Mouse (Mus musculus) heart, postnatal 10 days (tissue): ENCODE results near the gene Slc16a9. TPM values are rescaled to one million over a fixed set of nuclear protein-coding genes. Genes with fewer than 3 reads are reported as not detected.
A peak's percentile ranks its signal among the peaks of the same experiment; 100 is the strongest.
"Not testable (repeated sequence)": the region's sequence is repeated elsewhere in the genome, so short reads cannot be mapped to it uniquely, and the experiment has no call there.

Source experiments
- DNase-seq, 2 experiments: peaks; one replicate each; pipeline ENCODE4 v3.0.0; 2021
- intact Hi-C: fragments of 180-260 bp; cut with DNase I; formaldehyde crosslinking; loops from one replicate; pipeline ENCODE4 v1.15.1; 2025
- total RNA-seq, 2 experiments: library from RNA; stranded (reverse); gene quantifications; 2 replicates each; pipeline ENCODE4 v1.2.3; 2021

Gene Slc16a9
- 1 to 10 TPM; 2.5 to 3.0 TPM for total RNA-seq

DNA sequence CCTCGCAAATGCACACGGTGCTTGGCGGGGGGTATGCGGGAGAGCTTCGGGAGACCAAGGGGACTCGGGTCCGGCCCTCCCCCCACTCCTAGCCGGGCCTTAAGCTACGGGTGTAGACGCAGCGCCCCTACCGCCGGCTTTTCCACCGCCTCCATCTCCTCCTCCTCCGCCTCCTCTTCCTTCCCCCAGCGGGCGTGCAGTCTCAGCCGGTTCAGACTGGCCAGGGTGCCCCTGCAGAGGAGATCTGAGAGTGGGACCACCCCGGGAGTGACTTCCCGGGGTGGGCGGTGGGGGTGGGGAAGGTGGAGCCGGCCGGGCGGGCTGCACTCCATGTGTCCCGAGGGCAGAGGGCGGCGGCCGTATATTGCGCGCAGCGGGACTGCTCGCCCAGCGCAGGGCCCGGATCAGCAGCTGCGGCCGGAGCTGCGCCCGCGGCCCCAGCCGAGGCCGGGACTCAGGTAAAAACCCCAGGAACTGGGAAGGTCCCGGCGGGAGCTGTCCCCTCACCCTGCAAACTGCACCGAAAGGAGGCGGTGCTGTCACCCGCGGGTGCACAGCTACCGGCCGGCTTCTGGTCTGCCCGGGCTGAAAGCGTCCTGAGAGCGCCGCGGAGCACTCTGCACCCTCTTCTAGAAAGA is at the start of gene Slc16a9:
TSS of gene Slc16a9 (plus strand) at position 180 of the 638 bp plus-strand sequence.
- DNase-seq, result peak; percentile 71 to 81
- intact Hi-C loops, result loop anchor here (5.0 kb wide), 1 partner anchor 52 kb away; no protein-coding TSS in a partner anchor

DNA sequence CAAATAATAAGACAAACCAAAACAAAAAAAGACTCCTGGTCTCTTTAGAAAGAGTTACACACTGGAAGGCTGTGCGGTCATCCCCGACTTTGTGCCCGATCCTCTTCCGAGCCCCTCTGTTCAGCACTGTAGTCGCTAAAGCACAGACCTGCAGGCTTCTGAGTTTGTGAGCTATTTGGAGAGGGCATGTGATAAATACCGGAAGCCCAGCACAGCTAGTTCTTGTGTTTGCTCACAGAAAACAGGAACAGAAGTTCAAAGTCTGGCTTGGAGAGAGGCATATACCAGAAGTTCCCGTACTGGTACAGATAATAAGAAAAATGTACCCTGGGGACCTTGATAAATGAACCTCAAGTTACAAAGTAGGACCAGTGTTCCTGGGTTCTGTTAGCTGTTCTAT is 49.6 kb upstream of the Slc16a9 start:
- intact Hi-C loops, result loop anchor here (1.0 to 10.0 kb wide), 2 partner anchors 101 to 370 kb away; no protein-coding TSS in a partner anchor
- DNase-seq, result no peak

DNA sequence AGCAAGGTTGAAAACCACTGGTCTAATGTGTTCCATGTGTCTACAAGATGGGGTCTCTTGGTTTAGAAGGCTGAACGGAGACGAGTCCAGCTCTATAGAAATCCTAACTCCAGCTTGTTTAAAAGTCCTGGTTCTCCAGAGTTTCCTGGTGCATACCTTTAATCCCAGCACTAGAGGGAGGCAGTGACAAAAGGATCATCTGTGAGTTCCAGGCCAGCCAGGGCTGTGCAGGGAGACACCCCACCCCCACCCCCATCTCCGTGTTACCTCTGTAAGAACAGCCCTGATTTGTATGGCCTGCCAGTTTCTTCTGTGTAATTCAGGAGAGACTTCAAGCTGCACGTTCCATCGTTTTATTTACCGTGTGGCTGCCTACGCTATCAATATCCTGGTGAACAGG is 49.1 kb upstream of the Slc16a9 start:
- peak in 1 of 2 experiments; percentile 47 for DNase-seq
- intact Hi-C loops, result loop anchor here (1.0 to 10.0 kb wide), 2 partner anchors 101 to 369 kb away; no protein-coding TSS in a partner anchor

DNA sequence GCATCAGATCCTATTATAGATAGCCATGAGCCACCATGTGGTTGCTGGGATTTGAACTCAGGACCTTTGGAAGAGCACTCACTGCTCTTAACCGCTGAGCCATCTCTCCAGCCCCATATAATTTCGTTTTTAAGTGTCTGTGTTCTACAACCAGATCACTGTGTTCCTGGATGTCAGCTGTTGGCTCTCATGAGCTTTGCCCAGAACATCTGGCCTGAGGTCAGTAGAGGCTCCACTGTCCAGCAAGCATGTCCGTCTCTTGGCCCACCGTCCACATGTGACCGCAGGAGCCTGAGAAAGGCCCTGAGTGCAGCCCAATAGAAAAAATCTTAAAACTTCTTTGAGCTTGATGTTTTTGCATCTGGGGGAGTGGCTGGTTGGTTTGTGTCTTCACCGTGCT is 48.2 kb upstream of the Slc16a9 start:
- peak in 1 of 2 experiments; percentile 27 for DNase-seq
- intact Hi-C loops, result loop anchor here (10.0 kb wide), 1 partner anchor 368 kb away; no protein-coding TSS in a partner anchor

DNA sequence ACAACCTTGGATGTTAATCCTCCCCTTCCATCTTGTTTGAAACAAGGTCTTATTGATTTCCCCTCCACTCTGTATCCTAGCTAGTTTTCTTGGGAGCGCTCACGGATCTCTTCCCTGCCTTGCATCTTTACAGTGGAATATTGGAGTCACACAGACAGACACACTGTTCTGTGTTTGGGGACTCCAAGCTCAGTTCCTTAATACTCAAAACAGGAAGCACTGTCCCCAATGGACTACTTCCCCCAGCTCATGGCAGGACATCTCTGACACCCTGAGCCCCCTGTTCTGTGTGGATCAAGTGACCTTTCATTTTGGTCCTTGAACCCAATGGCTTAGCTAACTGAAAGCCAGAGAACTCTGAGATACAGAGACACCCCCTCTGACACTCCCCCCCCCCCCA is 47.3 kb upstream of the Slc16a9 start:
- no peak for DNase-seq
- intact Hi-C loops, result loop anchor here (10.0 kb wide), 1 partner anchor 367 kb away; no protein-coding TSS in a partner anchor

DNA sequence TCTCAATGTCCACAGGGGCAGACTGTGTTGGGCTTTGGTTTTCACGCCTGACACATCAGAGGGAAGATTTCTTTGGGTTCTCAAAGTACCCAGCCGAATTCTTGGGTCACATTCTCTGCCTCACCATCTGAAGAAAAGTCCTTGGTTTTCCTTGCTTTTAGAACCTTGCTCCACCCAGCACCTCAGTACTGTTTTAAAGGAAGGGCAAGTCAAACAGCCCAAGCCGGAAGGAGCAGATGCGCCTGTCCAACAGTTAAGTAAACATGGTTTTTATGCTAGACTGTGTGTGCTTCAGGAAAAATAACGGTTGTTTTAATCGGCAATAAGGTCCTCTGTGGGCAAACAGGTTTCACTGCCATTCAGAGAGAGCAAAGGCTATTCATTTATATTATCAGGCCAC is 46.9 kb upstream of the Slc16a9 start:
- no peak for DNase-seq
- intact Hi-C loops, result loop anchor here (10.0 kb wide), 1 partner anchor 367 kb away; no protein-coding TSS in a partner anchor

DNA sequence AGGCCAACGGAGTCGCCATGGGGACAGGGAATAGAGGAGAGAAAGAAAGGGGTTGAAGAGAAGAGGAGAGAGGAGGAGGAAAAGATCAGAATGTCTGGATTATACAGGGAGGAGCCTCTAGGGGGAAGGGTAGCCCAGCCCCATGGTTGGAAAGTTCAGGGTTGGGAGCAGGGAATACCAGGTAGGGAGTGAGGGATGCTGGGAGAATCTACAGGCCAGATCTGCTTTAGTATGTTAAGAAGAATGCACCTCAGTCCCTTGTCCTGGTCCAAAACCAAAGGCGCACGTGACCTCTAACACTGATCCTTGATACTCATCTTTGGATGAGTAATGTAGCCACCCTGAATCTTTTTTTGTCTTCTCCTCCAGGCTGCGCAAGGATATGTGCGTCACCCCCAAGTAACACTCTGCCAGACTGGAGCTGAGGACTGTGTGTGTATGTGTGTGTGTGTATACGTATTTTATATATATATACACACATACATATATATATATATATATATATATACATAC is 45.9 kb upstream of the Slc16a9 start:
- DNase-seq, result no peak
- intact Hi-C loops, result loop anchor here (10.0 kb wide), 1 partner anchor 366 kb away; no protein-coding TSS in a partner anchor

DNA sequence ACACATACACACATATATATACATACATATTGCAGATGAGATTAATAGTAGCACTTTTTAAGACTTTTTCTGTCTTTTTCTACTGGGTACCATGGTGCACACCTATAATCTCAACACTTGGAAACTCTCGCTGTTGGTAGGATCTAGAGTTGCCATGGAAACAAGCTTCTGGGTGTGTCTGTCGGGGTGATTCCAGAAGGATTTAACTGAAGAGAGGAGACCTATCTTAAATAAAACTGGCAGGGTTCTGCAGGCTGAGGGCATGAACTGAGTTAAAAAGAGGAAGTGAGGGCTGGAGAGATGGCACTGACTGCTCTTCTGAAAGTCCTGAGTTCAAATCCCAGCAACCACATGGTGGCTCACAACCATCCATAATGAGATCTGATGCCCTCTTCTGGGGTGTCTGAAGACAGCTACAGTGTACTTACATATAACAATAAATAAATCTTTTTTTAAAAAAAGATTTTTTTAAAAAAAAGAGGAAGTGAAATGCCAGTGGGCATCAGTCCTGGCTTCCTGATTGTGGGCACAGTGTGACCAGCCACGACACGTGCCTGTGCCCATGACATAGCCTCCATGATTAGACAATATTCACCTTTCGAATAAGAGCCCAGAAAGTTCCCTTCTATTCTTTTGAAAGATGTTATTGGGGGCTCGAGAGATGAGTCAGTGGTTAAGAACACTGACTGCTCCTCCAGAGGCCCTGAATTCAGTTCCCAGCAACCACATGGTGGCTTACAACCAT is 45.3 kb upstream of the Slc16a9 start:
- DNase-seq, result no peak
- intact Hi-C loops, result loop anchor here (10.0 kb wide), 1 partner anchor 365 kb away; no protein-coding TSS in a partner anchor

DNA sequence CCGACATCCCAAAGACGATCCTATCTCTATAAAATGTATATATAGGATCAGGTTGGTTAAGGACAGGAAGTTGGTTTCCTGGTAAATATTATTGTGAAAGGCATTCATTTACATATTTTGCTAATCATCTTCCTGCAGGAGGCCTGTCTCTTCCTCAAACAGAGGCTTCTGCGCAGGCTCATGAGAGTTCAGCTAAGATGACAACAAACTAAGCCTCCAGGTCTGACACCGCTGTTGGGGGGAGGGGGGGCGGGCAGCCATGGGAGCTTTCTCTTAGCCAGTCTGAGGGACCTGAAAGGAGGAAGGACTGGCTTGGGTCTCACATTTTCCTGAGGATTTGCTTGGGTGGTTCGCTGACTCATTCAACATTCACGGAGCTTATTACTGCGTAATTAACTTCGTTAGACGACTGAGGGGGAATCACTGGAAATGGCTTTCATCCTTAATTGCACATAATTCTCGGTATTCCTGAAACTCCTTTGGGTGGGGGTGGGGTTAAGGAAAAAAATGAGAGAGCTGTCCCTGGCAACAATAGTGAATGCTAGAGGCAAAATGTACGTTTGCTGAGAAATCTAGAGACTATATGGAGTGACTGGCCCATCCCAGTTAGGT is 43.9 kb upstream of the Slc16a9 start:
- intact Hi-C loops, result no loop called here
- no peak for DNase-seq

DNA sequence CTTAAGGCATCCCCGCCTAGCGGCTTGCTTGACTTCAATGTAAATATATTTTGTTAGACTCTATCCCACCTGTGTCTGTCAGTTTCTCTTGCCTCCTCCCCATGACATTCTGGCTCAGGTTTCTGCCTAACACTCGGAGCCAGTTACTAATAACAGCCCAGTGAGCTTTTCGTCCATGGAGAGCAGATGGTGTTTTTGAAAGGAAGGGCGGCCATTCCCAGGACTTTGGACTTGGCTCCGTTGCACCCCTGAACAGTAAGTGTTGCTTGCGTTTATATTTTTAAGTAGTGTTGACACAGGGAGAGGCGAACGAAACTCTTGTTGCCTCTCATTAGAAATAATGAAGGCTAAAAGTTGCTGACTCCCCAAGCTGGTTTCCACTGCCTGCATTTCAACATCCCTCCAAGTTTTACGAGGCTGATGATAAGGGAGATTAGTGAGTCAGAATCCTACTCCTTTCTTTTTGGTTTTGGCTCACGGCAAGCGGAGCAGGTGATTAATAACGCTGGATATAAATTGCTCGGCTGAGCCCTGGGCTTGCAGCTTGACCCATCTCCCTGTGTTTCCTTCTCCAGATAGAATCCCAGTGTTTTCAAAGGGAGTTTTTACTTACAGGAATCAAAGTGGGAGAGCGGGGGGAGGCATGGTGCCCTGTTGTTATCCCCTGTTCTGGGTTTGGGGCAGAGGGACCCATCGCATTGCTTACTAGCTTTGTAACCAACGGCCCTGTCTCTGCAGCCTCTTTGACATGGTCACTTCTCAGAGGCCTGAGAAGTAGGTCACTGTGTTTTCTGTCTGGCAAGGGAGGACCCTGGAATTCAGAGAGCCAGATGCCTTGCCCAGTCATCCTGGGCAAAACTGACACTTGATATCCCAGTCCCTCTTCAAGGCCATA is 40.1 kb upstream of the Slc16a9 start, which contains the start of gene Mrln:
TSS of gene Mrln (plus strand) at position 160 of the 895 bp plus-strand sequence.
- intact Hi-C loops, result no loop called here
- DNase-seq, result peak in 1 of 2 experiments; percentile 32

DNA sequence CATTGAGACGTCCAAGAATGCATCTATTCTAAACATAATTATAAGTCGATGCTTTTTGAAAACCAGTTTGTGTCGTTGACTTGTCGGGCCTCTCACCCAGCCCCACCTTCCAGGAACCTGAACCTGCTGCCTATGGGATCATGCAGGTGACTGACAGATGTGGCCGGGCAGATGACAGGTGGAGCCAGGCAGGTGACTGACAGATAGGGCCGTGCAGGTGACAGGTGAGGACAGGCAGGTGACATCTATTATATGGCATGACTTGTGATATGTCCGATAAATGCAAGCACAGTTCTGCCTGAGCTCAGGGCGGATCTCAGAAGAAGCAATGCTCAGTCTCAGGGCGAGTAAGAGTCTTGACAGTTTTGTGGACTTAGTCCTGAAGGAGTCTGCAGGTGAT is 33.6 kb upstream of the Slc16a9 start:
- no peak for DNase-seq
- intact Hi-C loops, result no loop called here

DNA sequence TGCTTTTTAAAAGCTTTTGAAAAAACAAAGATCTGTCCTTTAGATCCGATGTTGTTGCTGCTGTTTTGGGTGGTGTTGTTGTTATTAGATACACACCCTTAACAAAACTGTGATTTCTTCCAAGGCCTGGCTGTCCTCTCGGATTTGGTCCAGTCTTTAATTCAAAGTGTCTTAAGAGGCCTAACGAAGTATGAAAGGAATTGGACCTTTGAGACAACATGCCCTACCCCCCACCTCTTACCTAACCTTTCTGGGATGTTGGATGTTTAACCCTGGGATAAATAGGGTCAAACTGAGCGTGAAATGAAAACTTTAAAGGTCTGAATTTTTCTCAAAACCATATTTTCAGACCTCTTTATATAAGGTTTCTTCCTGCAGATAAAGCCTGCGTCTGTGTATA is 23.9 kb upstream of the Slc16a9 start:
- DNase-seq, result no peak
- intact Hi-C loops, result no loop called here

DNA sequence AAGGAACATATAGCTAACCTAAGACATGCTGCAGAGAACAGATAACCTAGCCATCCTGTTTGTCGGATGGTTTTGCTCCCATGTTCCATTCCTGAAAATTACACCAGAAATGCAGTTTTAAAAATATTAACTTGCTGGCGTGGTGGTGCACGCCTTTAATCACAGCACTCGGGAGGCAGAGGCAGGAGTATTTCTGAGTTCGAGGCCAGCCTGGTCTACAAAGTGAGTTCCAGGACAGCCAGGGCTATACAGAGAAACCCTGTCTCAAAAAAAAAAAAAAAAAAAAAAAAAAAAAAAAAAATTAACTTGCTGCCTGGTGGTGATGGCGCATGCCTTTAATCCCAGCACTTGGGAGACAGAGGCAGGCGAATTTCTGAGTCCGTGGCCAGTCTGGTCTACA is 22.7 kb upstream of the Slc16a9 start:
- intact Hi-C loops, DNase-seq: not testable (repeated sequence)

DNA sequence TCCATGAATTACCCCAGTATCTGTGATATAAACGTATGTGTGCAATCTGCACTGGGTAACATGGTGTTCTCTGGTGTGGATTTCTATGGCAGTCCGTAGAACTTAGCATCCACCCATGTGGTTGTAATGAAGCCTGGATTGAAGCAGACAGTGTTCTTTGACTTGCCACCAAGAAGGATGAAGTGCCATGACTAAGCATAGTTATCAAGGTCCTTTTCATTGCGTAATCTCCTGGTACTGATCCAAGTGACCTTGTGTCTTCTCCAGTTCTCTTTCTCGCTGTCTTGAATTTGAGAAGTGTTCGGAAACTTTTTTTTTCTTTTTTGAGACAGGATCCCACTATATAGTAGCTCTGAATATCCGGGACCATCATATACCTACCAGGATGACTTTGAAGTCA is 20.3 kb upstream of the Slc16a9 start:
- intact Hi-C loops, result no loop called here
- DNase-seq, result no peak

DNA sequence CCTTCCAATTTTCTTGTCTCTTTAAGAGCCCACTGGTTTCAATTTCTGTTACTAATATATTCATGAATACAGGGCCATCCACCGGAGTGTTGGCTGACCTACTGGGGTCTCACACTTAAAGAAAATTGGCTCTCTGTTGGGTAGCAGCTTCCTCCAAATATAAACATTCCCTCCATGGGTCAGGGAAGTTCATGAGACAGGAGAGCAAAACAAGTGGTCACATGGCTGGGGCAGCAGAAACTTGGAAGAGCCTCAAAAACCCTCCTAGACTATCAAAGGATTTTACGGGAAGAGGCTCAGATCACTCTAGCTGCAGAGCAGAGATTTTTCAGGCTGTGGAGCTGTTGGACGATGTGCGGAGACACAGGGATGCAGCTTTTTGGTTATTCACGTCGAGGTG is 19.1 kb upstream of the Slc16a9 start:
- intact Hi-C loops, result no loop called here
- DNase-seq, result peak; percentile 19 to 34

DNA sequence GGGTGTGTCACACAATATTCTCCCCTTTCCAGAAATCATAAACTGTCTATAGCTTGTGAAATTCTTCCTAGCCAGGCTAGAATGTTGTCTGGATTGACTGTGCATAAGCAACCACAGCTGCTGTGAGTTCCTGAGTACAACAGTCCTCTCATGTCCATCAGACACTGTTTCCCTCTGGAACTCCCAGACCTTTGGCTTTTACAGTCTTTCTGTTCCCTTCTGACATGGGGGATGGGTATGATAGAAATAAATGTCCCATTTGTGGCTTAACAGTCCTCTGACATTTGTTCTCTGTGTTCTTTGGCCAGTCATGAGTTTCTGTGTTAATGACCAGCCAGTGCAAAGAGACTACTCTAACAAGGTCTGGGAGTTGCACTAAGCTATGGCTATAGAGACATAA is 18.3 kb upstream of the Slc16a9 start:
- DNase-seq, result no peak
- intact Hi-C loops, result no loop called here

DNA sequence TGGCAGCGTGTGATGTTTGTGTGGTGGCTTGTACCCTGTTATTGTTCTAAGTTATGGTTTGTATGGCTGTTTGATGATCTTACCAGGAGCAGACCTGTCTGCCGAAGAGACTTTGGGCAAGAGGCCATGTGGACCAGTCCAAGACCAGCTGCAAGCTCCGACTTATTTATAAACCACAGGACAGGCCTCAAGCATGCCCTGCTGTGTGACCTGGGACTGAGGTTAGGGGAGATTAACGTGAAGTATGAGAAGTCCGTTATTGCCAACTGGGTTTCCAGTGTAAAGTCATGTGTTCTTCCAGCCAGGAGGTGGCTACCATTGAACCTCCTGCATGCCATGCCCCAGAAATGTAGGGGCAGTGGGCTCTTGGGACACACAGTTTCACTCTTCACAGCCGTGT is 14.5 kb upstream of the Slc16a9 start:
- intact Hi-C loops, result no loop called here
- DNase-seq, result peak; percentile 59

DNA sequence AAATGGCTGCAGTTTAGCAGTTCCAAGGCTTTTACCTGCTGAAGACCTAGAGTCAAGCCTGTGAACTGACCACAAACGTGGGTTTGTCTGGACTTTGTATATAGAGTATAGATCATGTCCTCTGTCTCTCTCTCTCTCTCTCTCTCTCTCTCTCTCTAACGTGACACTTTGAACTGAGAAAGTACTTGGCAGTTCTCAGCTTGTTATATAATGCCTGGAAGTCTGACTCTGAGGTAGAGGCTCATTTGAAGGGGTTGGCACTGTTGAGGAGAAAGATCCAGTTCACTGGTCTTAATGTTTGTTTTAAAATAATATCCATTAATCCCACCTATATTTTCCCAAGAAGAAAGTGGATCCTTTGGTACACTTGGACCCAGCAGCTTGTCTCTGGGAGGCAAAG is 7.0 kb upstream of the Slc16a9 start:
- DNase-seq, result no peak
- intact Hi-C loops, result no loop called here

DNA sequence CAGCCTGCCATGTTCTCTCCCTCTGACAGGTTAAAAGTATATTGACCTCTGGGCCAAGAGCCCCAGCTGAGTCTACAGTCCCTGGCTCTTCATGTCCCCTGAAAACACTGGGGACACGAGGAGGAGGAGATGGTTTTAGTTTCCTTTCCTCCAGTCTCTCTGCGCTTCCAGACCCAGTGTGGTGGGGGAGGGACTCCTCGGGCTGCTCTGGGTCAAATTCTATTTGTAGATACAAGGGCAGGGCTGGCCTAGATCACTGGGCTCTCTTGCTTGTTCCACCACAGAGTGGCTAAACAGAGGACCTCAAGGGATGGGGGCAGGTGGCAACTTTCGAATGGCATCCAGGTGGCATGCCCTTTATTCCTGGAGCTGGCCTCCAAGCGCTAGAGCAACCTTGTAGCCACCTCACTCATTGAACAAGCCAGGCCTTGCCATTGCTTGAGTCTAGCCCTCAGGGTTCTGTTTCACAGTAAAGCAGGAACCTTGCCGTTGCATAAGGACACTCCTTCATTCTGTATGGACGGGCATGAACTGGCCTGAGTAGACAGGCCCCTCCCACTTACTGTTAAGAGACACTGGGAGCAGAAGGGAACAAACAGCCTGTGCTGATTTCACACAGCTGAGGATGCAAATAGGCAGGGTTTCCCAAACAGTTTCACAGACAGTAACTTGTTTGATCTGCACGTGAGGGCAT is 2.0 kb upstream of the Slc16a9 start:
- intact Hi-C loops, result loop anchor here (5.0 kb wide), 1 partner anchor 54 kb away; no protein-coding TSS in a partner anchor
- DNase-seq, result no peak
